Mouse (Mus musculus) heart, postnatal 0 days (tissue): ENCODE data around the gene Sash1. TPM values are rescaled to one million over a fixed set of nuclear protein-coding genes. Genes with fewer than 3 reads are reported as not detected.

ENCODE experiments used
- ATAC-seq: fragments of 200-750 bp; cut with Nextera tagmentation; 2 replicates; pipeline ENCODE4 v1.8.0; 2017; ENCODE audit warnings: low read depth, moderate number of reproducible peaks, moderate library complexity; ENCODE audit not compliant: insufficient read depth
- DNase-seq: peaks from one replicate; pipeline ENCODE4 v3.0.0-alpha.2; 2016; ENCODE audit warnings: low spot score
- H3K27ac ChIP-seq: fragments of 300-500 bp; sonication (generic); 2 replicates; pipeline ENCODE4 v1.5.1; 2014; ENCODE audit warnings: low read depth, mild to moderate bottlenecking
- H3K27me3 ChIP-seq: fragments of 300-500 bp; sonication (generic); 2 replicates; pipeline ENCODE4 v1.6.1; 2014; ENCODE audit warnings: low read length, mixed read lengths; ENCODE audit not compliant: control insufficient read depth, insufficient read depth
- H3K36me3 ChIP-seq: fragments of 300-500 bp; sonication (generic); replicated peaks from 2 replicates; pipeline ENCODE4 v1.6.1; 2014; ENCODE audit warnings: low read length, mixed read lengths; ENCODE audit not compliant: control insufficient read depth, insufficient read depth
- H3K4me1 ChIP-seq: fragments of 300-500 bp; sonication (generic); 2 replicates; pipeline ENCODE4 v1.6.1; 2014; ENCODE audit warnings: antibody characterized with exemption; ENCODE audit not compliant: control insufficient read depth, insufficient read depth
- H3K4me2 ChIP-seq: fragments of 300-500 bp; sonication (generic); 2 replicates; pipeline ENCODE4 v1.6.1; 2014; ENCODE audit warnings: low read depth, mild to moderate bottlenecking, low read length, moderate library complexity
- H3K4me3 ChIP-seq: fragments of 300-500 bp; sonication (generic); 2 replicates; pipeline ENCODE4 v1.5.1; 2014; ENCODE audit warnings: low read depth, low read length
- H3K9ac ChIP-seq: fragments of 300-500 bp; sonication (generic); replicated peaks from 2 replicates; pipeline ENCODE4 v1.6.1; 2014; ENCODE audit warnings: low read depth, low read length, mixed read lengths
- H3K9me3 ChIP-seq: fragments of 300-500 bp; sonication (generic); replicated peaks from 2 replicates; pipeline ENCODE4 v1.6.1; 2016; ENCODE audit warnings: low read length; ENCODE audit not compliant: control insufficient read depth
- CTCF ChIP-seq: IDR thresholded peaks from 2 replicates; pipeline ENCODE4 v1.5.1; 2016; ENCODE audit warnings: antibody characterized with exemption, control low read depth, low read depth
- EP300 ChIP-seq: IDR thresholded peaks from 2 replicates; pipeline ENCODE4 v1.6.1; 2016; ENCODE audit warnings: antibody characterized with exemption, low read depth
- WGBS: fragments of 180-500 bp; shearing (Covaris S2); extraction: QIAGEN DNeasy Blood & Tissue Kit; methylation state at CpG from one replicate; pipeline ENCODE4 v1.1.7; 2014; 5-methylcytosine and 5-hydroxymethylcytosine counted together
- polyA plus RNA-seq: library from polyadenylated mRNA; unstranded; fragments of >200 nt; fragmentation: Nextera tagmentation; extraction: Ambion mirVana; gene quantifications from 2 replicates; pipeline ENCODE4 v1.2.1, GENCODE M21; 2015
- total RNA-seq: library from RNA; depleted of rRNA; stranded (reverse); fragments of >200 nt; gene quantifications from 2 replicates; pipeline ENCODE4 v1.2.3, GENCODE M21; 2014; ENCODE audit warnings: low replicate concordance

Sash1 gene
- total and polyA plus RNA-seq, 2 experiments from 2014 or later: 3.9 to 18.3 TPM

- H3K9me3 ChIP-seq: no peaks in the 10 kb centered on the region
- H3K4me2 ChIP-seq: no peak overlapping the region
- WGBS: 74% methylated on average over 10 of the region's 10 CpGs
- DNase-seq (no peak), ATAC-seq (no peak)
- H3K9ac ChIP-seq: no peak overlapping the region
- H3K4me1 ChIP-seq: no peaks in the 10 kb centered on the region
- H3K27ac ChIP-seq: no peak overlapping the region
- no peaks in the 10 kb centered on the region for H3K27me3 ChIP-seq
- H3K4me3 ChIP-seq: no peak overlapping the region
- H3K36me3 ChIP-seq: no peaks in the 10 kb centered on the region
- TF ChIP-seq CTCF (no peak), EP300 (no peak)
Observed at GRCm38 (mm10) chr10:8928775-8929647, 43.1 kb upstream of the Sash1 start.

- no peak overlapping the region for H3K4me2 ChIP-seq
- H3K9me3 ChIP-seq: no peaks in the 10 kb centered on the region
- no peak for TF ChIP-seq CTCF
- no peak for TF ChIP-seq EP300
- H3K9ac ChIP-seq: no peak overlapping the region
- H3K36me3 ChIP-seq: no peaks in the 10 kb centered on the region
- H3K27me3 ChIP-seq: no peaks in the 10 kb centered on the region
- H3K4me1 ChIP-seq: no peaks in the 10 kb centered on the region
- DNase-seq: no peak
- H3K4me3 ChIP-seq: no peak overlapping the region
- ATAC-seq: no peak
- no peak overlapping the region for H3K27ac ChIP-seq
Observed at GRCm38 (mm10) chr10:8928261-8928660, 42.4 kb upstream of the Sash1 start.

- Histone ChIP-seq H3K27me3 (no peaks in the 10 kb centered on the region), H3K4me1 (no peaks in the 10 kb centered on the region), H3K9ac (no peak overlapping the region), H3K4me3 (no peak overlapping the region), H3K36me3 (no peaks in the 10 kb centered on the region), H3K27ac (no peak overlapping the region), H3K4me2 (no peak overlapping the region), H3K9me3 (no peaks in the 10 kb centered on the region)
- WGBS: 89% methylated on average over 3 of the region's 3 CpGs
- no peak for ATAC-seq
- no peak for DNase-seq
- no peak for TF ChIP-seq EP300
- TF ChIP-seq CTCF: no peak
Observed at GRCm38 (mm10) chr10:8926906-8927305, 41.0 kb upstream of the Sash1 start.

DNA sequence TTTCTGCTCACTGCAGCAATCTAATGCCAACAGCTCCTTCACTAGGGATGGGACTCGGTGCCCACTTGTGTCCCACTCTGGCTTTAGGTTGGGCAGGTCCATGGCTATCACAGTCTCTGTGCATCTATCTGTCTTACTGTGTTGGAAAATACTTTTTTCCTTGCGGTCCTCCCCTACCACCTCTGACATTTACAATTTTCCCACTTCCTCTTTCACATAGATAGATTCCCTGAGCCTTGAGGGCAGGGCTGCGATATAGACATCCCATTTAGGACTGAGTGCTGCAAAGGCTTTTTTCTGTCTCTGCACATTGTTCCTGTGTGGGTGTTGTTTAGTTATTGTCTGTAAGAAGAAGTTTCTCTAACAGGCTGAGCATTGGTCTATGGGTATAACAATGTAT lies 40.4 kb upstream of the Sash1 start:
- H3K27ac ChIP-seq: no peak overlapping the region
- 75% methylated on average over 3 of the region's 3 CpGs for WGBS
- TF ChIP-seq EP300 (no peak), CTCF (no peak)

DNA sequence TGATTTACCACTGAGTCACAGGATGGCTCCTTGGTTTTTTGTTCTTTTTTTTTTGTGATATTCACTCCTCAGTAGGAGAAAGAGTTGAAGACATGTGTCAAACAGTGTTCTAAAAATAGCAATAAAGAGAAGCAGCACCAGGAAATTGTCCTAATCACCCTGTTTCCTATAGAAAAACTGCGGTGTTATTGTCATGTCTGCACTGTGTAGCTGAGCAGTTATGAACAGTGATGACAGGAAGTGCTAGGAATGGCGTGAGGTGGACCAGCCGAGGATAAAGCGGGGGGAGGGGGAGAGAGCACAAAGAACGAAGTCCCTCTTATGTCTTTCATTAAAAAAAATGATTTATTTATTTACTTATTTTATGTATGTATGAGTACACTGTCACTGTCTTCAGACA lies 39.4 kb upstream of the Sash1 start:
- DNase-seq: peak; percentile 16
- no peaks in the 10 kb centered on the region for H3K9me3 ChIP-seq
- H3K4me1 ChIP-seq: peaks cover 7% of the 10 kb centered on the region; the same call in 1 of the 2 replicates
- H3K36me3 ChIP-seq: no peaks in the 10 kb centered on the region
- WGBS: 21% methylated on average over 5 of the region's 5 CpGs
- H3K27me3 ChIP-seq: no peaks in the 10 kb centered on the region
- no peak for TF ChIP-seq CTCF
- no peak for TF ChIP-seq EP300
- H3K27ac ChIP-seq: no peak overlapping the region
- H3K4me3 ChIP-seq: no peak overlapping the region
- H3K4me2 ChIP-seq: no peak overlapping the region
- H3K9ac ChIP-seq: no peak overlapping the region
- peak; percentile 44; the same call in 1 of the 2 replicates for ATAC-seq

More for the DNA sequence above, 40.4 kb upstream of the Sash1 start:
- H3K9me3 ChIP-seq: no peaks in the 10 kb centered on the region
- no peak overlapping the region for H3K4me3 ChIP-seq
- ATAC-seq (no peak), DNase-seq (no peak)
- H3K4me2 ChIP-seq: no peak overlapping the region
- H3K4me1 ChIP-seq: peaks cover 2% of the 10 kb centered on the region; the same call in 1 of the 2 replicates
- H3K27me3 ChIP-seq: no peaks in the 10 kb centered on the region
- no peak overlapping the region for H3K9ac ChIP-seq
- no peaks in the 10 kb centered on the region for H3K36me3 ChIP-seq
